Mouse (Mus musculus): ENCODE results near the gene Spata31d1b. TPM values are rescaled to one million over a fixed set of nuclear protein-coding genes. Genes with fewer than 3 reads are reported as not detected.
"Not testable (repeated sequence)": the region's sequence is repeated elsewhere in the genome, so short reads cannot be mapped to it uniquely, and the experiment has no call there.

The Spata31d1b gene
- total RNA-seq, 2 experiments from 2014 or later = not detected

- intact Hi-C loops (cut with DNase I) = no loop called here
- no peak for DNase-seq
Measured at GRCm38 (mm10) chr13:59691478-59691877, 20.6 kb upstream of the Spata31d1b start.

- intact Hi-C loops (cut with DNase I) = no loop called here
- no peak for DNase-seq
Measured at GRCm38 (mm10) chr13:59694008-59694407, 18.1 kb upstream of the Spata31d1b start, which contains the start of gene 4921517D22Rik. Gene 4921517D22Rik (minus strand): TSS chr13:59694108.

GRCm38 (mm10) chr13:59695781-59696180, 16.3 kb upstream of the Spata31d1b start:
- no peak for DNase-seq
- intact Hi-C loops (cut with DNase I) = no loop called here

- no peak for DNase-seq
- intact Hi-C loops (cut with DNase I) = no loop called here
Measured at GRCm38 (mm10) chr13:59699131-59699530, 13.0 kb upstream of the Spata31d1b start.

GRCm38 (mm10) chr13:59700137-59700536, 11.9 kb upstream of the Spata31d1b start:
- DNase-seq; intact Hi-C loops (cut with DNase I): not testable (repeated sequence)

GRCm38 (mm10) chr13:59703514-59703913, 8.6 kb upstream of the Spata31d1b start:
- intact Hi-C loops (cut with DNase I) = no loop called here
- DNase-seq = no peak

- intact Hi-C loops (cut with DNase I) = no loop called here
- DNase-seq = peak in 1 of 2 experiments; percentile 29
Measured at GRCm38 (mm10) chr13:59704562-59704961, 7.5 kb upstream of the Spata31d1b start.

- intact Hi-C loops (cut with DNase I) = no loop called here
- DNase-seq = no peak
Measured at GRCm38 (mm10) chr13:59710230-59710629, 1.9 kb upstream of the Spata31d1b start, which contains the start of gene Spata31d1a. Gene Spata31d1a (minus strand): TSS chr13:59710330.

- intact Hi-C loops (cut with DNase I) = no loop called here
- DNase-seq = no peak
Measured at GRCm38 (mm10) chr13:59713710-59714109, 1.6 kb downstream of the Spata31d1b start.

- intact Hi-C loops (cut with DNase I) = not testable (repeated sequence)
- peak; percentile 19 to 22 for DNase-seq
Measured at GRCm38 (mm10) chr13:59718857-59719440, 6.9 kb downstream of the Spata31d1b start.

GRCm38 (mm10) chr13:59719475-59719874, 7.4 kb downstream of the Spata31d1b start:
- intact Hi-C loops (cut with DNase I) = no loop called here

GRCm38 (mm10) chr13:59722089-59722488, 10.0 kb downstream of the Spata31d1b start:
- not testable (repeated sequence) for DNase-seq
- intact Hi-C loops (cut with DNase I) = loop anchor here (10.0 kb wide), 1 partner anchor 1077 kb away; no protein-coding TSS in a partner anchor

More at GRCm38 (mm10) chr13:59719475-59719874, 7.4 kb downstream of the Spata31d1b start:
- DNase-seq = no peak

GRCm38 (mm10) chr13:59726139-59726867, 14.2 kb downstream of the Spata31d1b start:
- intact Hi-C loops (cut with DNase I) = loop anchor here (5.0 to 10.0 kb wide), 4 partner anchors 89 to 1082 kb away; no protein-coding TSS in a partner anchor
- no peak for DNase-seq

- intact Hi-C loops (cut with DNase I) = loop anchor here (5.0 to 10.0 kb wide), 4 partner anchors 91 to 1084 kb away; no protein-coding TSS in a partner anchor
- DNase-seq = peak; percentile 81 to 91
Measured at GRCm38 (mm10) chr13:59728378-59729093, 16.5 kb downstream of the Spata31d1b start.

- DNase-seq = no peak
- intact Hi-C loops (cut with DNase I) = no loop called here
Measured at GRCm38 (mm10) chr13:59731652-59732051, 19.6 kb downstream of the Spata31d1b start, which contains the start of gene Spata31d1d. Gene Spata31d1d (minus strand): TSS chr13:59731752.

GRCm38 (mm10) chr13:59733936-59734335, 21.9 kb downstream of the Spata31d1b start:
- intact Hi-C loops (cut with DNase I) = no loop called here
- no peak for DNase-seq

GRCm38 (mm10) chr13:59734347-59734746, 22.3 kb downstream of the Spata31d1b start:
- intact Hi-C loops (cut with DNase I); DNase-seq: not testable (repeated sequence)

GRCm38 (mm10) chr13:59735190-59735589, 23.1 kb downstream of the Spata31d1b start:
- intact Hi-C loops (cut with DNase I) = no loop called here
- no peak for DNase-seq

GRCm38 (mm10) chr13:59738455-59738854, 26.4 kb downstream of the Spata31d1b start:
- intact Hi-C loops (cut with DNase I) = no loop called here
- DNase-seq = no peak

- intact Hi-C loops (cut with DNase I) = no loop called here
- DNase-seq = no peak
Measured at GRCm38 (mm10) chr13:59739397-59739796, 27.3 kb downstream of the Spata31d1b start.

- peak; percentile 61 for DNase-seq
- intact Hi-C loops (cut with DNase I) = no loop called here
Measured at GRCm38 (mm10) chr13:59741096-59741495, 29.0 kb downstream of the Spata31d1b start.
